Mouse (Mus musculus): ENCODE measurements around the gene Mip. TPM values are rescaled to one million over a fixed set of nuclear protein-coding genes. Genes with fewer than 3 reads are reported as not detected.
"Not testable (repeated sequence)": the region's sequence is repeated elsewhere in the genome, so short reads cannot be mapped to it uniquely, and the experiment has no call there.

The Mip gene
- polyA plus RNA-seq, 1 experiment from 2014 or later, result 0.26 TPM

GRCm38 (mm10) chr10:128275374-128275773 lies 49.7 kb downstream of the Mip start:
- ATAC-seq (ENCODE audit: insufficient number of reproducible peaks, low FRiP score, low TSS enrichment, low read depth); H3K9me3 ChIP-seq: not testable (repeated sequence)
- WGBS, result 98% methylated on average over 1 of the region's 1 CpGs

GRCm38 (mm10) chr10:128278158-128278557 lies 52.5 kb downstream of the Mip start:
- H3K9me3 ChIP-seq, result no peaks in the 10 kb centered on the region
- no peak overlapping the region for H3K4me2 ChIP-seq
- H3K9ac ChIP-seq, result no peak overlapping the region
- WGBS, result 61% methylated on average over 6 of the region's 6 CpGs
- H3K4me1 ChIP-seq, result no peaks in the 10 kb centered on the region
- no peak overlapping the region for H3K27ac ChIP-seq
- no peak for ATAC-seq (ENCODE audit: insufficient number of reproducible peaks, low FRiP score, low TSS enrichment, low read depth)
- no peaks in the 10 kb centered on the region for H3K27me3 ChIP-seq
- H3K36me3 ChIP-seq, result peaks cover 48% of the 10 kb centered on the region
- no peak overlapping the region for H3K4me3 ChIP-seq

More at GRCm38 (mm10) chr10:128275374-128275773, 49.7 kb downstream of the Mip start:
- not testable (repeated sequence) for H3K4me3 ChIP-seq, H3K9ac ChIP-seq, H3K4me2 ChIP-seq, H3K4me1 ChIP-seq, H3K27me3 ChIP-seq, H3K27ac ChIP-seq
- peaks cover 24% of the 10 kb centered on the region for H3K36me3 ChIP-seq

- no peaks in the 10 kb centered on the region for H3K27me3 ChIP-seq
- no peak overlapping the region for H3K4me2 ChIP-seq
- H3K36me3 ChIP-seq, result peaks cover 61% of the 10 kb centered on the region
- H3K9ac ChIP-seq, result no peak overlapping the region
- ATAC-seq (ENCODE audit: insufficient number of reproducible peaks, low FRiP score, low TSS enrichment, low read depth), result no peak
- H3K27ac ChIP-seq, result no peak overlapping the region
- no peaks in the 10 kb centered on the region for H3K4me1 ChIP-seq
- H3K9me3 ChIP-seq, result no peaks in the 10 kb centered on the region
- H3K4me3 ChIP-seq, result no peak overlapping the region
- WGBS, result 87% methylated on average over 6 of the region's 6 CpGs
Observed at GRCm38 (mm10) chr10:128280943-128281342, 55.3 kb downstream of the Mip start.

Other genes with a start within 250 kb of the Mip start
- not detected in 2 replicates for gene Hsd17b6, start 218.2 kb upstream of the Mip start, polyA plus RNA-seq (2015; fragmentation: Nextera tagmentation; extraction: Ambion mirVana)
- gene Prim1, start 210.7 kb upstream of the Mip start, polyA plus RNA-seq (2015; fragmentation: Nextera tagmentation; extraction: Ambion mirVana), result 63.7 and 71.9 TPM in 2 replicates
- gene Naca, start 190.3 kb upstream of the Mip start, polyA plus RNA-seq (2015; fragmentation: Nextera tagmentation; extraction: Ambion mirVana), result 697 and 704 TPM in 2 replicates
- 402 and 459 TPM in 2 replicates for gene Ptges3, start 166.9 kb upstream of the Mip start, polyA plus RNA-seq (2015; fragmentation: Nextera tagmentation; extraction: Ambion mirVana)
- gene Atp5b, start 142.6 kb upstream of the Mip start, polyA plus RNA-seq (2015; fragmentation: Nextera tagmentation; extraction: Ambion mirVana), result 1,886 and 2,113 TPM in 2 replicates
- 10.4 TPM in 2 replicates for gene Baz2a, start 134.3 kb upstream of the Mip start, polyA plus RNA-seq (2015; fragmentation: Nextera tagmentation; extraction: Ambion mirVana)
- gene Rbms2, start 45.5 kb upstream of the Mip start, polyA plus RNA-seq (2015; fragmentation: Nextera tagmentation; extraction: Ambion mirVana), result 42.2 and 43.8 TPM in 2 replicates
- 1.8 TPM in 2 replicates for gene Gls2, start 31.4 kb upstream of the Mip start, polyA plus RNA-seq (2015; fragmentation: Nextera tagmentation; extraction: Ambion mirVana)
- gene Spryd4, start 14.0 kb upstream of the Mip start, polyA plus RNA-seq (2015; fragmentation: Nextera tagmentation; extraction: Ambion mirVana), result 34.2 and 36.3 TPM in 2 replicates
- gene Timeless, start 6.2 kb downstream of the Mip start, polyA plus RNA-seq (2015; fragmentation: Nextera tagmentation; extraction: Ambion mirVana), result 46.2 and 46.9 TPM in 2 replicates
- gene Apon, start 28.3 kb downstream of the Mip start, polyA plus RNA-seq (2015; fragmentation: Nextera tagmentation; extraction: Ambion mirVana), result 0.25 and 0.47 TPM in 2 replicates
- 0.22 and 0.27 TPM in 2 replicates for gene Apof, start 42.8 kb downstream of the Mip start, polyA plus RNA-seq (2015; fragmentation: Nextera tagmentation; extraction: Ambion mirVana)
- 12.2 and 13.3 TPM in 2 replicates for gene Stat2, start 44.7 kb downstream of the Mip start, polyA plus RNA-seq (2015; fragmentation: Nextera tagmentation; extraction: Ambion mirVana)
- 0.17 and 0.20 TPM in 2 replicates for gene Il23a, start 72.9 kb downstream of the Mip start, polyA plus RNA-seq (2015; fragmentation: Nextera tagmentation; extraction: Ambion mirVana)
- 25.1 and 25.2 TPM in 2 replicates for gene Pan2, start 77.5 kb downstream of the Mip start, polyA plus RNA-seq (2015; fragmentation: Nextera tagmentation; extraction: Ambion mirVana)
- gene Cnpy2, start 96.6 kb downstream of the Mip start, polyA plus RNA-seq (2015; fragmentation: Nextera tagmentation; extraction: Ambion mirVana), result 347 and 355 TPM in 2 replicates
- gene Cs, start 111.9 kb downstream of the Mip start, polyA plus RNA-seq (2015; fragmentation: Nextera tagmentation; extraction: Ambion mirVana), result 173 and 189 TPM in 2 replicates
- gene Coq10a, start 143.2 kb downstream of the Mip start, polyA plus RNA-seq (2015; fragmentation: Nextera tagmentation; extraction: Ambion mirVana), result 11.3 and 13.4 TPM in 2 replicates
- 11.0 and 11.3 TPM in 2 replicates for gene Ankrd52, start 151.3 kb downstream of the Mip start, polyA plus RNA-seq (2015; fragmentation: Nextera tagmentation; extraction: Ambion mirVana)
- 0.42 TPM in 1 of 2 replicates, not detected in the other for gene Slc39a5, start 175.4 kb downstream of the Mip start, polyA plus RNA-seq (2015; fragmentation: Nextera tagmentation; extraction: Ambion mirVana)
- gene Nabp2, start 185.7 kb downstream of the Mip start, polyA plus RNA-seq (2015; fragmentation: Nextera tagmentation; extraction: Ambion mirVana), result 60.1 and 62.1 TPM in 2 replicates
- gene Rnf41, start 185.8 kb downstream of the Mip start, polyA plus RNA-seq (2015; fragmentation: Nextera tagmentation; extraction: Ambion mirVana), result 40.8 and 42.9 TPM in 2 replicates
- gene Smarcc2, start 233.4 kb downstream of the Mip start, polyA plus RNA-seq (2015; fragmentation: Nextera tagmentation; extraction: Ambion mirVana), result 80.7 and 84.4 TPM in 2 replicates

Data from limb, embryonic 15.5 days (tissue).